Mouse (Mus musculus) embryo, embryonic 10 days (tissue): ENCODE results near the gene Nr2c2ap.

Source experiments
- DNase-seq: peaks from one replicate; pipeline ENCODE4 v3.0.0-alpha.2; 2015; ENCODE audit warnings: low spot score

Gene Nr2c2ap

DNA sequence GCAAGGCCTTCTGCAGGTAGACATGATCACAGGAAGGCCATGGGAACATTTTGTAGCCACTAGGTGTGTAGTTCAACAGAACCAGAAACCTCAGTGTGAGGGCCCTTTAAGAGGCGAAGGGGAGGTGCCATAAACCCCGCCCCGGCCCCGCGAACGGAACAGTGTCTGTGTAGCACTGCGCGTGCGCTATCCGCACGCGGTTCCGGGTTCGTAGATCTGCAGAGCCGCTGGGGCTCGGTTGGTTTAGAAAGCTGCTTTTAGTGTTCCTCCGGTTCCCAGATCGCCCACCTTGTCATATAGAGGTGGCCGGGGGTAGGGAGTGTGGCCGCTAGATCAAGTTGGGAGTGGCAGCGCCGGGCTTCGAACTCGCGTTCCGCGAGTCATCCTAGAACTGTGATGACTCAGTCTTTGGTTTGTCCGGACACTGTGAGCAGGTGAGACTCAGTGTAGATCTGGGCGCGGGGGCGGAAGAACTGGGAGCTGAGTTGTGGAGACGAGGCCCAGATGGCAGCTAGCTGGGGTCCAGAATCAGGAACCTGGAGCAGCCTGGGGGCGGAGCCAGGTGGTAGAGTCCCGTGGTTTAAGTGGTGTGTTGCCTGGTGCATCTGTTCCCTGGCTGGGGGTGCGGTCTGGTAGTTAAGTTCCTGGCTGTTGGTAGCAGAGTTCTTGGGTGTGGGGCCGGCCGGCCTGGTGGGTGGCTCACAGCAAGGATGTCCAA is at the start of gene Nr2c2ap:
TSS of gene Nr2c2ap (plus strand) at position 168 of the 718 bp plus-strand sequence.
- DNase-seq = peak; percentile 86

GRCm38 (mm10) chr8:70081976-70082375 is 49.2 kb upstream of the Nr2c2ap start:
- no peak for DNase-seq

- DNase-seq = peak; percentile 89
These were observed 47.8 kb upstream of the Nr2c2ap start, which contains the start of gene Hapln4 for GRCm38 (mm10) chr8:70083285-70083684. Gene Hapln4, plus strand, starts transcription at chr8:70083457.

DNA sequence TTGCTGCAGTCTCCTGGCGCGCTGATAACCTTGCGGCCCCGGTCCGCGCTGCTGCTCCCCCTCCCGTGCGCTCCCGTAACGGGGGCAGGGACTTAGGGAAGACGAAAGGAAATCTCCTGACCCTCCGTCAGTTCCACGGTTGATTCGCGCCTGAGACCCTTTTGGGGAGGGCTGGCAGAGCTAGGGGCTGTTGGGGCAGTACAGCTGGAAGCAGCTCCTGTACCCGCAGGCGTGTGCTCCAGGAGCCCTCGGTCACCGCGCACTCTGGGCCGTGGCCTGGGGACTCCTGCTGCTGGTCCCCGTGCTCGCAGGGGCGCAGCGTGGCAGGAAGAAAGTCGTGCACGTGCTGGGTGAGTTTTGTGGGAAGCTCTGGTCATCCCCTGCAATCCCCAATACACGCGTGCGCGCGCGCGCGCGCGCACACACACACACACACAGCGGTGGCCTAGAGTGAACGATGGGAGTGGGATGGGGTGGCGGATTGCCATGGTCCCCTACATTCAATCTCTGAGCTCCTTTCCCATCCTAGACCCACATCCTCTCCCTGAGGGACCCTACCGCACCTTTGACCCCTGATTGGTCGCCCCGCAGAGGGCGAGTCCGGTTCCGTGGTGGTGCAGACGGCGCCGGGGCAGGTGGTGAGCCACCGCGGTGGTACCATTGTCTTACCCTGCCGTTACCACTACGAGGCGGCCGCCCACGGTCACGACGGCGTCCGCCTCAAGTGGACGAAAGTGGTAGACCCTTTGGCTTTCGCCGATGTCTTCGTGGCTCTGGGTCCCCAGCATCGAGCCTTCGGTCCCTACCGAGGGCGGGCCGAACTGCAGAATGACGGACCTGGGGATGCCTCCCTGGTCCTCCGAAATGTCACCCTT is 46.7 kb upstream of the Nr2c2ap start:
- peak; percentile 46 for DNase-seq

- DNase-seq = no peak
These were observed 45.0 kb upstream of the Nr2c2ap start for GRCm38 (mm10) chr8:70086151-70086550.

DNA sequence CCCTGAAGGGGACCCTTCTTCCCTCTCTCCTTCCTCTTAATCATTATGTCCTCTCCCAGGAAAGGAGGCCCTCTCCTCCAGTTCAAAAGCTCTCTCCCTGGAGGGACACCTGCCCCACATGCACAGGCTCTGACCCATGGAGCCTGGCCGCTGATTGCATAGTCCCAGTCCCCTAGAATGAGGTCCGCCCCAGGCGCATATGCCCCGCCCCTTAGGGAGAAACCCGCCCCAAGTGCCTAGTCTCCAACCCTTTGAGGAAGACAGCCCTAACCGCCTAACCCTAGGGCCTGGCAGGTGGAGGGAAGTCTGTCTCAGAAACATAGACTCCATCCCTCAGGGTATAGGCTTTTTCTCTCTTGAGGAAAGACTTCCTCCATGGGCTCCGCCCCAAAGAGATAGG is 43.9 kb upstream of the Nr2c2ap start:
- peak; percentile 12 for DNase-seq

GRCm38 (mm10) chr8:70087836-70088650 is 43.1 kb upstream of the Nr2c2ap start:
- DNase-seq = peak; percentile 81

DNA sequence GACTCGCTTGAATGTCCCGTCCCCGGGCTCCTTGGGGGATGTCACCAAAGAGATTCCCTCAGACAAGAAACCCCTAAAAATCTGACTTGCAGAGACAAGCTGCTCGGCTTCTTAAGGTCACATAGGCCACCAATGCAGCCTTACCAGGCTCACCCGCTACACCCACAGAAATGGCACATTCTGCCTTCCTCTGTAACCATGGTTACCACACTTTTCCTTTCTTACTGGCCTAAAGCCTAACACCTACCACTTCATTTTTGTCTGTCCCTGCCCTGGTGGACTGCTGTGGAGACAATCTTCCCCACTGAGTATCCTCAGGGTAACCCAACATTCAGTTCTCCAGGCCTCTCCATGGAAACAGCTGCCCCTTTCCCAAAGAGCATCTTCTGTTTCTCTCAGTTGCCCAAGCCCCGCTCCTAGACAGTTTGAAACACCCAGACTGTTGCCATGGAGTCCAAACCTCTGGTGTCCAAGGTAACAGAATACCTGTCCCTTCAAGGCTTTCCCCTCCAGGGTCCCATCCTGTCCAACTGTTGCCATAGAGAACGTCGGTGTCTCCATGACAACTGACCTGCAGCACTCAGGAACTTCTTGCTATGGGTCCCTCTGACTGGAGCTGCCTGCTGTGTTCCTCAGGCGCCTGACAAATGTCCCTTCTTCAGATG is 41.7 kb upstream of the Nr2c2ap start:
- peak; percentile 28 for DNase-seq

DNA sequence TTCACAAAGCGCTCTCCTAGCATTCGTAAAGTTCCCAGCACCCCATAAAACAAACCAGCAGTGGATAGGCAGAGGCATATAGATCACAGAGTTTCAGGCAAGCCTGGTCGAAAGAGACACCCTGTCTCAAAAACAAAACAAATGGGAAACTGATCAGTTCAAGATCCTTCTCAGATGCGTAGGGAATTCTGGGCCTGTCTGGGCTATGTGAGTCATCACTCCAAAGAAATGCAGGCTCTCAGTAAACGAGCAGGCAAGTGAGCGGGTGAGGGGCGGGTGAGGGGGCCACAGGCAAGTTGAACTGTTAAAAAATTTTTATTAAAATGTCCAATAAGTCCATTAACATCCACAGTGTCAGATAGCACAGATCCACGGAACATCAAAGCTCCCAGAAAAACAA is 38.3 kb upstream of the Nr2c2ap start:
- no peak for DNase-seq

- DNase-seq = no peak
These were observed 31.9 kb upstream of the Nr2c2ap start for GRCm38 (mm10) chr8:70099276-70099675.

GRCm38 (mm10) chr8:70100241-70100640 is 30.9 kb upstream of the Nr2c2ap start:
- DNase-seq = no peak

DNA sequence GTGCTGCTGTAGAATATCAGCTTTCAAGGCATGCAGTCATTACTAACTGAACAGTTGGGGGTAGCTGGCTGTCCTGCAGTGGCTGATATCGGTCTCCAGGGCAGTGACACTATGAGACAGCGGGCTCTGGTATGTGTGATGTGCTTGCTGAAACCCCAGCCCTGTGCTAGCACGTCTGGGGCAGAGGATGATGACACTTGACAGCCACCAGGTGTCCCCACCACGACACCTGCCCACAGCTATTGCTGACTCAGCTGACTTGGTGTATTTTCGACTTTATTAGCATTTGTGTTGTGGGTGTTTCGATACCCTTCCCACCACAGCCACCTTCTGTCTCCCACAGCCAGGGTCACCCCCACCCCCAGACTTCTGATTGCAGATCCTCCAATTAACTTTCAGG is 26.6 kb upstream of the Nr2c2ap start:
- peak; percentile 57 for DNase-seq

DNA sequence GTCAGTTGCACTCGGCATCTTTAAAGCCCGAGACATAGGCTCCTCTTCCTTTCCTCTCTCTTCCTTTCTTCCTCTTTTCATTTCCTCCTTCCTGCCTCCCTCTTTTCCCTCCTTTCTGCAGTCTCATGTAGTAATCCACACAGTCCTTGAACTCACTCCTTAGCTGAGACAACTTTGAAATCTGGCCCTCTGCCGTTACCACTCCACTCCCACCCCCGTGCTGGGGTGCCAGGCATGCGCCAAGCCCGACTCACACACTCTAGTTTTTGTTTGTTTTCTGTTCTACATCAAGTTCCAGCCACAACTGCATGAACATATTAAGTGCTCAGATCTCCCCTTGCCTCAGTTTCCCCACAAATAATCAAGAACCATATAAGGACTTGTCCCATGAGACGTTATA is 26.2 kb upstream of the Nr2c2ap start:
- no peak for DNase-seq

DNA sequence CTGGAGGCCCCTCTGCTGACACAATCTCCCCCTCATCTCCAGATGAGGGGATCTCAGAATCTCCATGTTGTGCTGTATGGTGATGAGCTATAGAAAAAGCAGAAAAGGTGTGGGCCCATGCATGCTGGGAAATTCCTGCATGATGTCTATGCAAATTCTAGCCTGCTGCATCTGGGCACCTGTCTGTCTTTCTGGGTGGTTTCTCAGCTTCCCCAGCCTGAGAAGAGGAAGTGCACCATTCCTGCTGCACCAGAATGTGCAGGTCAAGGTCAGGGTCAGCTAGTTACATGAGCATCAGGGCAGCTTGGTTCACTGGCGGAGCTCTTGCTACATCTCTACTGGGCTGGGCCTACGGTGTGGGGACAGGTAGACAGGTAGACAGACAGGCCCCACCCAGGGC is 20.7 kb upstream of the Nr2c2ap start:
- no peak for DNase-seq

DNA sequence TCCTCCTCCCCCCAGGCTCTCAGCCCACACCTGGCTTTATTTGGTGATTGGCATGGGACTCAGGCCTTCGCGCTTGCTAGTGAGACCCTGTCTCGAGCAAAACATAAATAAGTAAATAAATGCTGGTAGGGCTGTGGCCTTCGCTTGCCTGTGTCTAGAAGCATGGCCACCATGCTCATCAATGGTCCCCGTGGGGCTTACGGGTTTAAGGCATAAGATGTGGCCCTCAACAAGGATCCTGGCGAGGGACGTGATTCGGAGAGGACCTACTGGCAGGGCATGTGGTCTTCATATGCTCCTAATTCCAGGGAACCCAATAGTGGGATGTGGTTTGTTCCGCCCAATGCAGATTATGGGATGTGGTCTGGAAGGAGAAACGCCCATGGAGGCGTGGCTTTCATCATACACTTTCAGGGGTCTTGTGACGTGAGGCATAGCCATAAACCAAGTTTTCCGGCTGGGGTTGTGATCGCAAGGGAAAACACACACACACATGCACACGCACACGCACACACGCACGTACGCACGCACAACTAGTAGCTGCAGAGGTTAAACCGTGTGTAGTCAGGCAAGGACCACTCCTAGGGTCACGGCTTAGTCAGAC is 19.8 kb upstream of the Nr2c2ap start:
- no peak for DNase-seq

GRCm38 (mm10) chr8:70112401-70113016 is 18.6 kb upstream of the Nr2c2ap start:
- DNase-seq = no peak

DNA sequence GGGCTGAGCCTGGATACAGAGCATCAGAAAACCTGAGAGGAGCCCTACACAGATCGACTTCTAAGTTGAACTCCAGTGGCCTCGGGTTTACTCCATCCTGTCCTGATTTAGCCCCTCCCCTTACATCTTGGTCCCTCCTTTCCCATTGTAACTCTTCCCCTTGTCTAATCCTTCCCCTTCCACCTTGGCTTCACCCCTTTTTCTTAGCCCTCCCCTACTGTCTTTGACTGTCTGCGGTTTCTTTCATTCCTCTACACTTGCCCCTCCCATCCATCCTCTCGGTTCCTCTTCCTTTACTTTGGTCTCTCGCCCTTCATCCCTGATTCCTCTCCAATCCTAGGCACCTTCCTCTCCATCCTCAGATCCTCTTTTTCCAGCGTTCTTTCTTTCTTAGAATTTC is 16.6 kb upstream of the Nr2c2ap start:
- DNase-seq = no peak

GRCm38 (mm10) chr8:70114892-70115291 is 16.2 kb upstream of the Nr2c2ap start:
- no peak for DNase-seq

- DNase-seq = peak; percentile 87
These were observed 13.5 kb upstream of the Nr2c2ap start for GRCm38 (mm10) chr8:70117611-70118010.

- DNase-seq = peak; percentile 58
These were observed 12.1 kb upstream of the Nr2c2ap start for GRCm38 (mm10) chr8:70118726-70119700.
